Mouse (Mus musculus): ENCODE measurements at regions not wholly inside any gene's neighbourhood (a gene's known extent, or its start where the extent isn't known, plus 50 kb on each side); places are given as distances from the start of the nearest gene placed in this dataset.

DNA sequence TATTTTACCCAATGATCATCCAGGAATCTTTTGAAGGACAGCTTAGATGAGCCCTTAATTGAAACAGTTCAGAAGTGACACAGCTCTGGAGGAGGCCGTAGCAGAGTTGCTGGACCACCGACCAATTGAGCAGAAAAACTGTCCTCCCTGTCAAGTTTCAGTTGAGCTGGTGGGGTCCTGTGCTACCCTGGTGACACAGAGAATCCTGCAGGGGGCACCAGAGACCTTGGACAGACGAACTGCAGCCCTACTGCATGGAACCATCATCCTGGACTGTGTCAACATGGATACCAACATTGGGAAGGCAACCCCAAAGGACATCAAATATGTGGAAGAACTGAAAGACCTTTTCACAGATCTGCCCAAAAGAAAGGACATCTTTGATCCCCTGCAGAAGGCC lies 2524.1 kb upstream of the Gm6569 start:
- TF ChIP-seq CTCF (IDR thresholded peaks at IDR 0.05; ENCODE audit: control insufficient read depth, insufficient read depth, insufficient replicate concordance, low read depth, low read length) (peak; percentile 5; the same call in 1 of the 2 replicates), POLR2A (IDR thresholded peaks at IDR 0.05; ENCODE audit: control insufficient read depth, low read depth, low read length) (no peak)

All from testis, adult 2 months (tissue).